Mouse (Mus musculus): Measurements from ENCODE around the gene Galnt2.

The Galnt2 gene

GRCm38 (mm10) chr8:124290911-124291691, 59.9 kb downstream of the Galnt2 start:
- no peak for DNase-seq (ENCODE audit: low read depth, low spot score)

- no peak for DNase-seq (ENCODE audit: low read depth, low spot score)
These were observed 60.5 kb downstream of the Galnt2 start for GRCm38 (mm10) chr8:124291693-124292092.

GRCm38 (mm10) chr8:124292965-124293364, 61.8 kb downstream of the Galnt2 start:
- no peak for DNase-seq (ENCODE audit: low read depth, low spot score)

GRCm38 (mm10) chr8:124294425-124294824, 63.2 kb downstream of the Galnt2 start:
- DNase-seq (ENCODE audit: low read depth, low spot score): no peak

GRCm38 (mm10) chr8:124294900-124295299, 63.7 kb downstream of the Galnt2 start:
- DNase-seq (ENCODE audit: low read depth, low spot score): no peak

- no peak for DNase-seq (ENCODE audit: low read depth, low spot score)
These were observed 64.2 kb downstream of the Galnt2 start for GRCm38 (mm10) chr8:124295357-124295756.

GRCm38 (mm10) chr8:124301512-124301911, 70.3 kb downstream of the Galnt2 start:
- no peak for DNase-seq (ENCODE audit: low read depth, low spot score)

GRCm38 (mm10) chr8:124301935-124302555, 70.9 kb downstream of the Galnt2 start:
- DNase-seq (ENCODE audit: low read depth, low spot score): no peak

GRCm38 (mm10) chr8:124303211-124303902, 72.2 kb downstream of the Galnt2 start:
- no peak for DNase-seq (ENCODE audit: low read depth, low spot score)

GRCm38 (mm10) chr8:124304141-124304540, 73.0 kb downstream of the Galnt2 start:
- no peak for DNase-seq (ENCODE audit: low read depth, low spot score)

GRCm38 (mm10) chr8:124306574-124306973, 75.4 kb downstream of the Galnt2 start:
- no peak for DNase-seq (ENCODE audit: low read depth, low spot score)

- DNase-seq (ENCODE audit: low read depth, low spot score): no peak
These were observed 76.5 kb downstream of the Galnt2 start for GRCm38 (mm10) chr8:124307700-124308099.

GRCm38 (mm10) chr8:124310509-124310908, 79.3 kb downstream of the Galnt2 start:
- no peak for DNase-seq (ENCODE audit: low read depth, low spot score)

- DNase-seq (ENCODE audit: low read depth, low spot score): no peak
These were observed 79.9 kb downstream of the Galnt2 start for GRCm38 (mm10) chr8:124311111-124311510.

- no peak for DNase-seq (ENCODE audit: low read depth, low spot score)
These were observed 80.5 kb downstream of the Galnt2 start for GRCm38 (mm10) chr8:124311723-124312122.

GRCm38 (mm10) chr8:124312228-124312627, 81.0 kb downstream of the Galnt2 start:
- DNase-seq (ENCODE audit: low read depth, low spot score): no peak

GRCm38 (mm10) chr8:124314803-124315202, 83.6 kb downstream of the Galnt2 start:
- no peak for DNase-seq (ENCODE audit: low read depth, low spot score)

GRCm38 (mm10) chr8:124316466-124317136, 85.4 kb downstream of the Galnt2 start:
- no peak for DNase-seq (ENCODE audit: low read depth, low spot score)

GRCm38 (mm10) chr8:124317191-124317682, 86.0 kb downstream of the Galnt2 start:
- DNase-seq (ENCODE audit: low read depth, low spot score): no peak

- no peak for DNase-seq (ENCODE audit: low read depth, low spot score)
These were observed 86.6 kb downstream of the Galnt2 start for GRCm38 (mm10) chr8:124317821-124318220.

- DNase-seq (ENCODE audit: low read depth, low spot score): no peak
These were observed 87.6 kb downstream of the Galnt2 start for GRCm38 (mm10) chr8:124318612-124319315.

All from retina, adult 2 months (tissue).